Mouse (Mus musculus): ENCODE results near the gene Cenpl. TPM values are rescaled to one million over a fixed set of nuclear protein-coding genes. Genes with fewer than 3 reads are reported as not detected.

The Cenpl gene
- polyA plus RNA-seq, 1 experiment from 2014 or later = 13.2 TPM

Other genes with a start within 250 kb of the Cenpl start
- 8.0 and 9.4 TPM in 2 replicates for gene Rc3h1, start 164.3 kb upstream of the Cenpl start, polyA plus RNA-seq (2015; fragmentation: Nextera tagmentation; extraction: Ambion mirVana)
- gene Serpinc1, start 92.1 kb upstream of the Cenpl start, polyA plus RNA-seq (2015; fragmentation: Nextera tagmentation; extraction: Ambion mirVana) = 3.7 and 3.9 TPM in 2 replicates
- 10.7 and 11.5 TPM in 2 replicates for gene Zbtb37, start 35.9 kb upstream of the Cenpl start, polyA plus RNA-seq (2015; fragmentation: Nextera tagmentation; extraction: Ambion mirVana)
- 26.2 and 28.4 TPM in 2 replicates for gene Dars2, start 55 bp upstream of the Cenpl start, polyA plus RNA-seq (2015; fragmentation: Nextera tagmentation; extraction: Ambion mirVana)
- 16.9 and 17.9 TPM in 2 replicates for gene Klhl20, start 60.8 kb downstream of the Cenpl start, polyA plus RNA-seq (2015; fragmentation: Nextera tagmentation; extraction: Ambion mirVana)
- gene Ankrd45, start 72.0 kb downstream of the Cenpl start, polyA plus RNA-seq (2015; fragmentation: Nextera tagmentation; extraction: Ambion mirVana) = 13.6 and 14.0 TPM in 2 replicates
- 0.82 and 0.83 TPM in 2 replicates for gene Tex50, start 88.6 kb downstream of the Cenpl start, polyA plus RNA-seq (2015; fragmentation: Nextera tagmentation; extraction: Ambion mirVana)
- gene Prdx6, start 180.5 kb downstream of the Cenpl start, polyA plus RNA-seq (2015; fragmentation: Nextera tagmentation; extraction: Ambion mirVana) = 209 and 223 TPM in 2 replicates